ENCODE assay signal across 19 mouse cellular contexts in the genomic region with DNA sequence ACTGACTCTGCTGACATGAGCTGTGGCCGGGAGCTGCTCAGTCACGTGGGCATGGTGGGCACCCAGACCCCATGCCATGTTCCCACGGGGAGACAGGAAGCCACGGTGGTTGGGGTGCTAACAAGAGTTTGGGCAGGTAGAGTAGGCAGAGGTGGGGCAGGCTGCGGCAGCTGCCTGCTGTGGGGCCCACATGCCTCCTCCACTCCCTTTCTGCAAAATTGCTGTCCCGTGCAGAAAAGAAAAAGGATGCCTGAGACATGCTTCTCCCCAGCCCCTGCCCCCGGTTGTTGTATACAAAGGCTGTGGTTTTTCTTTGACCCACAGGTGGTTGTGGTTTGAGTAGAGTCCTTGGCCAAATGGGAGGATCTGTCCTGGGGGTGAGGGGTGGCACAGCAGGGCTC. TPM values are rescaled to one million over a fixed set of nuclear protein-coding genes. Genes with fewer than 3 reads are reported as not detected.
DNase-seq lines count a peak whose midpoint lies in the region; ATAC-seq and TF ChIP-seq lines count a peak whose summit lies in the region.
"Had no signal": no experiment of that assay in that cellular context is flagged by ENCODE, and none has a peak within 500 bp of the region (broad histone marks: within the 10 kb centered on the region; RNA-seq: fewer than 3 reads in every experiment).

No protein-coding gene starts in this region.

- no peaks in the 10 kb centered on the region for H3K36me3 ChIP-seq in intestine, embryonic 14.5 days (ENCODE audit: control insufficient read depth, insufficient read depth, low read length)
- H3K36me3 ChIP-seq in intestine, postnatal 0 days (ENCODE audit: control insufficient read depth, insufficient read depth): no peaks in the 10 kb centered on the region
- H3K36me3 ChIP-seq: heart, embryonic 12.5 days; hindbrain, embryonic 13.5 days; limb, embryonic 15.5 days had no signal

- H3K9me3 ChIP-seq in intestine, embryonic 14.5 days (ENCODE audit: control insufficient read depth, low read length): no peaks in the 10 kb centered on the region
- H3K9me3 ChIP-seq in intestine, postnatal 0 days (ENCODE audit: control insufficient read depth): no peaks in the 10 kb centered on the region
- H3K9me3 ChIP-seq: heart, embryonic 12.5 days; hindbrain, embryonic 13.5 days; limb, embryonic 15.5 days had no signal

- no peak overlapping the region for H3K9ac ChIP-seq in intestine, embryonic 14.5 days (ENCODE audit: low read length)
- no peak overlapping the region for H3K9ac ChIP-seq in intestine, postnatal 0 days (ENCODE audit: low read depth, low read length)
- H3K9ac ChIP-seq: heart, embryonic 12.5 days; limb, embryonic 15.5 days; lung, embryonic 14.5 days had no signal

- no peak overlapping the region for H3K27ac ChIP-seq in intestine, embryonic 14.5 days (ENCODE audit: low read depth)
- no peak overlapping the region for H3K27ac ChIP-seq in intestine, postnatal 0 days (ENCODE audit: low read depth, low read length)
- H3K27ac ChIP-seq: hindbrain, embryonic 13.5 days; layer of hippocampus, adult 2 months; limb, embryonic 15.5 days had no signal

- no peak overlapping the region for H3K4me3 ChIP-seq in intestine, embryonic 14.5 days (ENCODE audit: low read depth, low read length)
- no peak overlapping the region for H3K4me3 ChIP-seq in intestine, postnatal 0 days (ENCODE audit: low read depth, low read length)
- H3K4me3 ChIP-seq: heart, embryonic 12.5 days; hindbrain, embryonic 13.5 days; layer of hippocampus, adult 2 months; limb, embryonic 15.5 days had no signal

- no peak for ATAC-seq in intestine, embryonic 14.5 days (replicated peaks; ENCODE audit: low FRiP score, low TSS enrichment, low read depth)
- no peak for ATAC-seq in intestine, postnatal 0 days
- peak; percentile 24 to 34 for ATAC-seq in hematopoietic stem cell, adult 5-6 weeks (replicated peaks in 1 of 2; ENCODE audit: insufficient read depth in 1 of 2, low FRiP score in 2 of 2, low TSS enrichment in 1 of 2, low read depth in 1 of 2, poor library complexity in 2 of 2, severe bottlenecking in 2 of 2)
- ATAC-seq: forebrain, embryonic 16.5 days had no signal

- no peaks in the 10 kb centered on the region for H3K4me1 ChIP-seq in intestine, embryonic 14.5 days (replicated peaks; ENCODE audit: control insufficient read depth, insufficient read depth, low read length)
- no peaks in the 10 kb centered on the region for H3K4me1 ChIP-seq in intestine, postnatal 0 days (replicated peaks; ENCODE audit: control insufficient read depth, insufficient read depth, low read length)
- H3K4me1 ChIP-seq: hindbrain, embryonic 13.5 days; limb, embryonic 15.5 days had no signal

- H3K27me3 ChIP-seq in intestine, embryonic 14.5 days (replicated peaks; ENCODE audit: control insufficient read depth, insufficient read depth, low read length): no peaks in the 10 kb centered on the region
- H3K27me3 ChIP-seq in intestine, postnatal 0 days (replicated peaks; ENCODE audit: control insufficient read depth, insufficient read depth, low read length): no peaks in the 10 kb centered on the region
- H3K27me3 ChIP-seq: limb, embryonic 15.5 days had no signal

- no peak for TF ChIP-seq CTCF in intestine, postnatal 0 days (IDR thresholded peaks at IDR 0.05; ENCODE audit: low read depth)

- no peak overlapping the region for H3K4me2 ChIP-seq in intestine, embryonic 14.5 days (ENCODE audit: low read length)
- no peak overlapping the region for H3K4me2 ChIP-seq in intestine, postnatal 0 days (replicated peaks; ENCODE audit: low read depth)
- H3K4me2 ChIP-seq: heart, embryonic 12.5 days; hindbrain, embryonic 13.5 days; limb, embryonic 15.5 days; lung, embryonic 14.5 days had no signal

- intact Hi-C loops in left cerebral cortex, postnatal 25 days (cut with DNase I): no loop called here

- DNase-seq in intestine, embryonic 14.5 days (ENCODE audit: low spot score): peak; percentile 46
- DNase-seq in CD4-positive, CD25-positive, alpha-beta regulatory T cell, adult 2 months (ENCODE audit: low read depth, low spot score): peak; percentile 46
- peak; percentile 47 to 50 for DNase-seq in thymus, postnatal 10 days (ENCODE audit: low spot score in 2 of 2)
- DNase-seq in c-Kit-positive CD71-positive TER-119-positive erythroid progenitor cells, embryonic 14.5 days (ENCODE audit: low spot score): no peak
- no peak for DNase-seq in lung, adult 18-20 months
- DNase-seq in left cerebral cortex, postnatal 25 days (ENCODE audit: low spot score in 2 of 2): no peak
- DNase-seq: cerebellum, adult 11-12 months; gastrocnemius, postnatal 10 days; kidney, adult 2 months; lung, embryonic 14.5 days had no signal

- WGBS in intestine, embryonic 14.5 days: 76% methylated on average over 7 of the region's 7 CpGs
- 72% methylated on average over 7 of the region's 7 CpGs for WGBS in intestine, postnatal 0 days

RNA-seq across cellular contexts. Expression of gene Treh, which starts 24.2 kb away (rescaled TPM):
- polyA plus RNA-seq in intestine, embryonic 14.5 days (2014; fragmentation: Nextera tagmentation; extraction: Ambion mirVana): not detected in 2 replicates
- 2.1 and 2.4 TPM in 2 replicates for polyA plus RNA-seq in intestine, postnatal 0 days (2015; fragmentation: Nextera tagmentation; extraction: Ambion mirVana)
- not detected in 2 replicates for total RNA-seq in hematopoietic stem cell, adult 5-6 weeks (2017)
- total RNA-seq in left cerebral cortex, postnatal 25 days (2021): under 1 TPM; 0.25 to 0.34 TPM
- total RNA-seq: gastrocnemius, postnatal 10 days; megakaryocyte, adult 5-6 weeks had no signal
- polyA plus RNA-seq: forebrain, embryonic 16.5 days; heart, embryonic 12.5 days; hindbrain, embryonic 13.5 days; limb, embryonic 15.5 days; lung, embryonic 14.5 days; stomach, embryonic 16.5 days had no signal

RNA-seq across cellular contexts. Expression of gene Ddx6, which starts 44.2 kb away (rescaled TPM):
- polyA plus RNA-seq in intestine, embryonic 14.5 days (2014; fragmentation: Nextera tagmentation; extraction: Ambion mirVana): 17.6 and 17.8 TPM in 2 replicates
- 7.3 and 9.5 TPM in 2 replicates for polyA plus RNA-seq in intestine, postnatal 0 days (2015; fragmentation: Nextera tagmentation; extraction: Ambion mirVana)
- total RNA-seq in hematopoietic stem cell, adult 5-6 weeks (2017): 131 and 147 TPM in 2 replicates
- total RNA-seq in left cerebral cortex, postnatal 25 days (2021): 100 to 1,000 TPM; 131 to 134 TPM

Comparison
In these comparisons a context has a peak if more than half of its experiments do, and no peak if none do; other contexts are left out.
1. ATAC-seq: peak in hematopoietic stem cell, adult 5-6 weeks (2 of 2); none in intestine, embryonic 14.5 days (single experiment) and intestine, postnatal 0 days (single experiment).
2. DNase-seq: peak in intestine, embryonic 14.5 days (single experiment), CD4-positive, CD25-positive, alpha-beta regulatory T cell, adult 2 months (single experiment) and thymus, postnatal 10 days (2 of 2); none in c-Kit-positive CD71-positive TER-119-positive erythroid progenitor cells, embryonic 14.5 days (single experiment), lung, adult 18-20 months (0 of 2) and left cerebral cortex, postnatal 25 days (0 of 2).